Mouse (Mus musculus): ENCODE data around the gene Dhx37. TPM values are rescaled to one million over a fixed set of nuclear protein-coding genes. Genes with fewer than 3 reads are reported as not detected.

Dhx37 gene
- polyA plus RNA-seq, 1 experiment from 2014 or later = 8.2 TPM

- no peak overlapping the region for H3K27ac ChIP-seq (replicated peaks in 1 of 2; ENCODE audit: control insufficient read depth in 1 of 2, insufficient read depth in 1 of 2, low read depth in 2 of 2, low read length in 2 of 2)
- H3K4me3 ChIP-seq (ENCODE audit: control insufficient read depth in 1 of 2, insufficient read depth in 1 of 2, low read depth in 1 of 2, low read length in 2 of 2) = no peak overlapping the region
- WGBS = 68% methylated on average over 5 of the region's 5 CpGs
- H3K4me1 ChIP-seq (ENCODE audit: control insufficient read depth in 2 of 2, insufficient read depth in 2 of 2, low read length in 2 of 2) = peaks cover 0 to 8% of the 10 kb centered on the region in 2 experiments; a peak in 2 of 4 replicates
- H3K9ac ChIP-seq (ENCODE audit: low read length) = no peak overlapping the region
- no peaks in the 10 kb centered on the region for H3K27me3 ChIP-seq (ENCODE audit: control insufficient read depth, insufficient read depth, low read length)
- H3K36me3 ChIP-seq (ENCODE audit: control insufficient read depth, insufficient read depth, low read length) = no peaks in the 10 kb centered on the region
- no peak for ATAC-seq (ENCODE audit: insufficient number of reproducible peaks, insufficient read depth, low FRiP score, low read depth)
- 0 out of 2 replicates have a peak, but pooled peaks cover 2% of the 10 kb centered on the region for H3K9me3 ChIP-seq (ENCODE audit: control insufficient read depth, low read length)
- no peak overlapping the region for H3K4me2 ChIP-seq (ENCODE audit: low read length)
Measured at GRCm38 (mm10) chr5:125368156-125368555, 65.8 kb downstream of the Dhx37 start.

GRCm38 (mm10) chr5:125364851-125365429 is 69.0 kb downstream of the Dhx37 start:
- H3K4me3 ChIP-seq (ENCODE audit: control insufficient read depth in 1 of 2, insufficient read depth in 1 of 2, low read depth in 1 of 2, low read length in 2 of 2) = no peak overlapping the region
- WGBS = 64% methylated on average over 4 of the region's 4 CpGs
- 0 out of 2 replicates have a peak, but pooled peaks cover 2% of the 10 kb centered on the region for H3K9me3 ChIP-seq (ENCODE audit: control insufficient read depth, low read length)
- peaks cover 0 to 8% of the 10 kb centered on the region in 2 experiments; a peak in 2 of 4 replicates for H3K4me1 ChIP-seq (ENCODE audit: control insufficient read depth in 2 of 2, insufficient read depth in 2 of 2, low read length in 2 of 2)
- ATAC-seq (ENCODE audit: insufficient number of reproducible peaks, insufficient read depth, low FRiP score, low read depth) = no peak
- H3K27me3 ChIP-seq (ENCODE audit: control insufficient read depth, insufficient read depth, low read length) = no peaks in the 10 kb centered on the region
- H3K27ac ChIP-seq (replicated peaks in 1 of 2; ENCODE audit: control insufficient read depth in 1 of 2, insufficient read depth in 1 of 2, low read depth in 2 of 2, low read length in 2 of 2) = no peak overlapping the region
- H3K4me2 ChIP-seq (ENCODE audit: low read length) = no peak overlapping the region
- no peaks in the 10 kb centered on the region for H3K36me3 ChIP-seq (ENCODE audit: control insufficient read depth, insufficient read depth, low read length)
- H3K9ac ChIP-seq (ENCODE audit: low read length) = no peak overlapping the region

GRCm38 (mm10) chr5:125363894-125364293 is 70.0 kb downstream of the Dhx37 start:
- H3K9me3 ChIP-seq (ENCODE audit: control insufficient read depth, low read length) = 0 out of 2 replicates have a peak, but pooled peaks cover 2% of the 10 kb centered on the region
- peak; percentile 81 for ATAC-seq (ENCODE audit: insufficient number of reproducible peaks, insufficient read depth, low FRiP score, low read depth)
- no peak overlapping the region for H3K4me2 ChIP-seq (ENCODE audit: low read length)
- H3K27ac ChIP-seq (replicated peaks in 1 of 2; ENCODE audit: control insufficient read depth in 1 of 2, insufficient read depth in 1 of 2, low read depth in 2 of 2, low read length in 2 of 2) = peak overlapping the region; percentile 61 to 64; a peak in 3 of 4 replicates
- H3K4me3 ChIP-seq (ENCODE audit: control insufficient read depth in 1 of 2, insufficient read depth in 1 of 2, low read depth in 1 of 2, low read length in 2 of 2) = no peak overlapping the region
- H3K4me1 ChIP-seq (ENCODE audit: control insufficient read depth in 2 of 2, insufficient read depth in 2 of 2, low read length in 2 of 2) = peaks cover 0 to 8% of the 10 kb centered on the region in 2 experiments; a peak in 2 of 4 replicates
- no peaks in the 10 kb centered on the region for H3K36me3 ChIP-seq (ENCODE audit: control insufficient read depth, insufficient read depth, low read length)
- no peak overlapping the region for H3K9ac ChIP-seq (ENCODE audit: low read length)
- WGBS = 20% methylated on average over 7 of the region's 7 CpGs
- no peaks in the 10 kb centered on the region for H3K27me3 ChIP-seq (ENCODE audit: control insufficient read depth, insufficient read depth, low read length)

Small RNA genes lying within 50 kb of the gene (microRNA-seq; reads per million reads assigned to microRNA genes)
- not detected for gene Gm27551

Other genes with a start within 250 kb of the Dhx37 start
- 59.7 and 61.6 TPM in 2 replicates for gene Scarb1, start 93.0 kb downstream of the Dhx37 start, polyA plus RNA-seq (2014; fragmentation: Nextera tagmentation; extraction: Ambion mirVana)
- gene Gm10382, start 44.8 kb downstream of the Dhx37 start, polyA plus RNA-seq (2014; fragmentation: Nextera tagmentation; extraction: Ambion mirVana) = 0.27 and 0.32 TPM in 2 replicates
- 859 and 861 TPM in 2 replicates for gene Ubc, start 43.9 kb downstream of the Dhx37 start, polyA plus RNA-seq (2014; fragmentation: Nextera tagmentation; extraction: Ambion mirVana)
- 34.8 and 36.6 TPM in 2 replicates for gene Bri3bp, start 7.4 kb upstream of the Dhx37 start, polyA plus RNA-seq (2014; fragmentation: Nextera tagmentation; extraction: Ambion mirVana)
- 9.4 and 9.6 TPM in 2 replicates for gene Aacs, start 41.7 kb upstream of the Dhx37 start, polyA plus RNA-seq (2014; fragmentation: Nextera tagmentation; extraction: Ambion mirVana)
- gene Tmem132b, start 97.7 kb upstream of the Dhx37 start, polyA plus RNA-seq (2014; fragmentation: Nextera tagmentation; extraction: Ambion mirVana) = not detected in 2 replicates

Measured in heart, embryonic 14.5 days (tissue).